Mouse (Mus musculus) right cerebral cortex, postnatal 36 days (tissue): Measurements from ENCODE around the gene E130208F15Rik.

Experiments
- DNase-seq, 2 experiments: peaks; one replicate each; pipeline ENCODE4 v3.0.0; 2022; ENCODE audit warnings: low spot score in 2 of 2, mixed read lengths in 1 of 2

Gene E130208F15Rik

DNA sequence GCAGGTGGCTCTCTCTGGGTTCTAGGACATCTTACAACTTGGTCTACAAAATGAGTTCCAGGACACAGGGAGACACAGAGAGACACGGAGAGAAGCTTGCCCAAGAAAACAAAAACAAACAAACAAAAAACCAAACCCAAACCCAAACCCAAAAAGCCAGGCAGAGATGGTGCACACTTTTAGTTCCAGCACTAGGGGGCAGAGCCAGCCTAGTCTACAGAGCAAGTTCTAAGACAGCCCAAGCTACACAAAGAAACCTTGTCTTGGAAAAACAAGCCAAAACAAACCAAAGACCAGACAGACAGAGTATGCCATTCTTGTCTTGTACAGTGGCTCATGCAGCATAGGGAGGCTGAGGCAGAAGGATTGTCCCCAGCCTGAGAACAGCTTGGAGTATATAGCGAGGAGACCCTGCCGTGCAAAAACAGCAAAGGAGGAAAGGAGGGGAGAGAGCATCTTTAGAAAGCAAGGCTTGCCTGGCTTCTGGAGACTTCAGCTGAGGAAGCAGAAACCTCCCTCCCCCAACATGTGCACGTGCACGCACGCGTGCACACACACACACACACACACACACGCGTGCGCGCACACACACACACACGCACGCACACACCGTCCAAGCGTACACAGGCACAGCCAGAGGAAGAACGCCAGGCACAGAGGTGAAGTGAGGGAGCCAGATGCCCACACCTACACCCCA is 15.3 kb upstream of the E130208F15Rik start:
- DNase-seq, result no peak

- DNase-seq, result peak; percentile 96 to 98
Observed at GRCm38 (mm10) chr7:30308076-30309005, 13.2 kb upstream of the E130208F15Rik start, which contains the start of gene Alkbh6. TSS of gene Alkbh6 (plus strand) at chr7:30308717.

DNA sequence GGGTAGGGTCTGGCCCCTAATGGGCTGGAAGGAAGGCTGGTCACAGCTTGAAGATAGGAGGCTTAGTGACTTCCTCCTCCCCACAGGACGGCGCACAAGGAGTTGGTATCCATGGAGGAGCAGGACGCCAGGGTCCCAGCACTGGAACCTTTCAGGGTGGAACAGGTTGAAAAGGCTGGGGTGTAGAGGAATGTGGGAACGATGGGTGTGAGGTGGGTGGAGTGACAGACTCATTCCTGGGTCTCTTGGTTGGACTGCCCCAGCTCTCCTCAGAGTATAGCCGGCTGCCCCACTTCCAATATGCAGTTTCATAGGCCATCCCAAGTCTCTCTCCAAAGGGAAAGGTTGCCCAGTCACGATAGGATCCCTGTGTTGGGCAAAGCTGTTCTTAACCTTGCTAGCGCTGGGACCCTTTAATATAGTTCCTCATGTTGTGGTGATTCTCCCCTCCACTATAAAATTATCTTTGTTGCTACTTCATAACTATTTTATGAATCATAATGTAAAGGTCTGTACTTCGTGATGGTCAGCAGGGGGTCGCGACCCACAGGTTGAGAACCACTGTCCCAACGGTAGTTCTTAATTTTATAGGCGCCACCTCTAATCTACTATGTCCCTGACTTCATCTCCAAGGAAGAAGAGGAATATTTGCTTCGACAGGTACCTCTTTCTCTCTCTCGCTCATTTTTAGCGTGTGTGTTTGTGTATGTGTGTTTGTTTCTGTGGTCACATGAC is 12.0 kb upstream of the E130208F15Rik start:
- no peak for DNase-seq

- no peak for DNase-seq
Observed at GRCm38 (mm10) chr7:30310136-30310535, 11.4 kb upstream of the E130208F15Rik start.

DNA sequence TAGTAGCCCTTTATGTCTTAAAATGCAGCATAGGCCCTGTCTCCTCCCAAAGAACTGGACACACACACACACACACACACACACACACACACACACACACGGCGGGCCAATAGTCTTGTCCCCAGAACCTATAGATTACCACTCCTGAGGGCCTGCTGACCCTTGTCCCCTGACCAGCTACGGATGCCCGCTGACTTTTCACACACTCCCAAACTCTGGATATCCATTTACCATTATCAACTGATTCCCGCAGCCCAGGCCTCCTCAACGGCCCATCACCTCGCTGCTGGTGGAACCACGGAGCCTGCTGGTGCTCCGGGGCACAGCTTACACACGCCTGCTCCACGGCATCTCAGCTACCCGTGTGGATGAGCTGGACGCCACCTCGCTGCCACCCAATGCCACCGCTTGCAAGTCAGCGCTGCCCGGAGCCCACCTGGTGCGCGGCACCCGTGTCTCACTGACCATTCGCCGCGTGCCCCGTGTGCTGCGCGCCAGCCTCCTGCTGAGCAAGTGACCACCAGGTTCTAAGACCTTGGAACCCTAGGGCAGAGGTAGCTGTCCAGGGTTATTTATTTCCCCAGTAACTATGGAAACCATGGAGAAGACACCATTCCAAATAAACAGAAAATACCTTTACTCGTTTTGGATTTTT is 7.7 kb upstream of the E130208F15Rik start:
- DNase-seq, result no peak

- DNase-seq, result no peak
Observed at GRCm38 (mm10) chr7:30314721-30315155, 6.8 kb upstream of the E130208F15Rik start, which contains the start of gene Syne4. TSS of gene Syne4 (plus strand) at chr7:30314807.

GRCm38 (mm10) chr7:30315559-30316529 is 5.7 kb upstream of the E130208F15Rik start:
- DNase-seq, result no peak

DNA sequence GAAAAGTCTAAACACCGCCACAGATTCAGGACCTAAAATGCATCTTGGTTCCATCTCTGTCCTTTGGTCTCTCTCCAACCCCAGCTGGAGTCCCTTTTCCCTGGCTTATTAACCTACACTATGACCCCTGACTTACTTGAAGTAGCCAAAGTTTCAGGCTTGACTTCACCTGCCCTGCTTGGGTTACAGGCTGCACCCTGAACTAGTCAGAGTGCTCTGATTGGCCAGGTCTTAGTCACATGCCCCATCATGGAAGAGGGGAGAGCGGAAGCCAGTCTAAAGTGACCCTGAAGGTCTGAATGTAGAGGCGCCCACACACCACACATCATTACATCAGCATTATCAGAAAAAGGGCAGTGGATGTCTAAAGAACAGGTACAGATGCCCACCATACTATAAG is 3.4 kb upstream of the E130208F15Rik start:
- no peak for DNase-seq

DNA sequence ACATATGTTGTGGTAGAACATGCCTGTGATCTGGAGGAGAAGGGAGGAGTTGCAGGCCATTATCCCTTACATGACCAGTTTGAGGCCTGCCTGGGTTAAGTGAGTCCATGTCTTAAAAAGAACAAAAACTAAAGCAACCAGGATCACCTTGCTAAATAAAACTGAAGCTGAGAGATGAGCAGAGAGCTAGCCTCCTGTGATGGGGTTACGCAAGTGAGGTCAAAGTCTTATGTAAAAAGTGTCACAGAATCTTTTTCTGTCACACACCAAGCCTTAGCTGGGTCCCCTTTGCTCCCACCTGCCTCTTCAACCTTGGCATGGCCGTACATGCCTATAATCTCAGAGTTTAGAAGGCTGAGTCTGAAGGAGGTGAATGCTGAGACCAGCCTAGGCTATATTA is 594 bp upstream of the E130208F15Rik start:
- no peak for DNase-seq

GRCm38 (mm10) chr7:30322285-30322667 is 736 bp downstream of the E130208F15Rik start:
- peak; percentile 96 to 97 for DNase-seq

DNA sequence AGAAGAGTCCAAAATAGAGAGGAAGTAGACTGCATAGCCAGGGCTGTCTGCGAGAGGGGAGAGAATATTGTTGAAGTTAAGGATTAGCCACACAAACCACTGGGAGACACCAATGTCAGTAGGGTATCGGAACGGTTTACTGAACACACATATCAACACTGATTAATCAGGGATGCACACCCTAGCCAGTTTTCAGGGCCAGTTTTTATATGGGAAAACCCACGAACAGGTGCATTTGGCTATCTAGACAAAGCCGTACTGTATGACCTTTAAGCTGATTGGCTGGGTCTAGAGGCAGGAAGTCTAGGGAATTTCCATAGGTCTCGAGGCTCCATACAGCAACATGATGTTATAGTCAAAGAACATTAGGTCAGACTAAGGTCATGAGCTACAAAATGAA is 1.3 kb downstream of the E130208F15Rik start:
- no peak for DNase-seq

GRCm38 (mm10) chr7:30323795-30324194 is 2.3 kb downstream of the E130208F15Rik start, which contains the start of gene Sdhaf1:
TSS of gene Sdhaf1 (minus strand) at chr7:30323895.
- no peak for DNase-seq

DNA sequence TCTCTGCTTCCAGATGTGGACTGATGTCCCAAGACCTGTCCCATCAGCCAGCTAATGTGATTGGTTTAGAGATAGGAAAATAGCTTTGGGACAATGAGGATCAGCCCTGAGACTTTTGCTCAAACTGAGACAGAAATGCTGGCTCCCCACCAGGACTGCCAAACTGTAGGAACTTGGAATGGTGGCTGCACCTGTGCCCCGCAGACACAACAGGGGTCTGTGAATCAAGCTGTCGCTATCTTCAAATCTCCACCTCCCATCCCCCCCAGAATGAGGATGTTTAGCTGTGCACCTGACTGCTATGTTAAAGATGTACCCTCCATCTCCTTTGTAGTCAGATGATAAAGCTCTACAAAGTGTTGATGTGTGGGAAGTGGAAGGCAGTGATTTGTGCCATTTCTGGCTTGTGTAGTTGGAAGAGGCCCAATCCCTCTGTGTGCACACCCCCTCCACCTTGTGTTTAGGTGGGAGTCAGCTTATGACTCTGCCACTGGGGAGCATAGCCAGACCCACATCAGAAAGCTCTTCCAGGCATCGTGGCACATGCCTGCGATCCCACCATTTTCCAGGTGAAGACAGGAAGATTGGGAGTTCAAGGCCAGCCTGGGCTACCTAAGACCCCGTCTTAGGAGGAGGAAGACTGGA is 2.9 kb downstream of the E130208F15Rik start:
- peak; percentile 60 to 72 for DNase-seq

DNA sequence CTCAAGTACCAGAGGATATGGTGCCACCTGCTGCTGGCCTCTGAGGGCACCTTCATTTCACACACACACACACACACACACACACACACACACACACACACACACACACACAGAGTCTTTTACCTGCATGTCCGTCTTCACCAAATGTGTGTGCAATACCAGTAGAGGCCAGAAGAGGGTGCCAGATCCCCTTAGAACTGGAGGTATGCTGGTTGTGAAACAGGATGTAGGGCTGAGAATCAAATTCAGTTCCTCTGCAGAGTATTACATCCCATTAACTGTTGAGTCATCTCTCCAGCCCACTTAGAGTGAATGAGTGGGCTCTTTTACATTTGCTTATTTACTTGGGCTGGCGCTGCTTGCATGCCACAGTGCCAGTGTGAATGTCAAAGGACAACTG is 3.8 kb downstream of the E130208F15Rik start:
- no peak for DNase-seq

- DNase-seq, result no peak
Observed at GRCm38 (mm10) chr7:30326427-30326826, 4.9 kb downstream of the E130208F15Rik start.

- DNase-seq, result no peak
Observed at GRCm38 (mm10) chr7:30327140-30327539, 5.6 kb downstream of the E130208F15Rik start.

DNA sequence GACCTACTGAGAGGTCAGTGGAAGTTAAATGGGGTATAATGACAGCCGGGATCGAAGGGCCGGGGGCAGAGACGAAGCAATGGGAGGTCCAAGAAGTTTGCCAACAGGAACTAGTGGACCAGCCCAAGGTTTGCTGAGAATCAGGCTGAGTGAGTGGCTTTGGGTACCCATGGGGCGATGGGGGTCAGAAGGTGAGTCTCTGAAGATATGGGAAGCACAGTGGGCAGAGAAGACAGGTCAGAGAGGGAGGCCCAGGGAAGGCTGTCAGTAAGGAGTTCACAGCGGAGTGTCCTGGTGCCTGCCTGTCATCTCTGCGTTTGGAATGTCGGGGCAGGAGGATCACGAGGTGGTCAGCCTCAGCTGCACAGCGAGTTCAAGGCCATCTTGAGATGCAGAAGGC is 6.8 kb downstream of the E130208F15Rik start:
- DNase-seq, result no peak

- DNase-seq, result peak; percentile 90 to 95
Observed at GRCm38 (mm10) chr7:30331887-30332286, 10.3 kb downstream of the E130208F15Rik start.

- DNase-seq, result no peak
Observed at GRCm38 (mm10) chr7:30332622-30333259, 11.2 kb downstream of the E130208F15Rik start.
